8 mouse cellular contexts compared by ENCODE assay signal in the genomic region with DNA sequence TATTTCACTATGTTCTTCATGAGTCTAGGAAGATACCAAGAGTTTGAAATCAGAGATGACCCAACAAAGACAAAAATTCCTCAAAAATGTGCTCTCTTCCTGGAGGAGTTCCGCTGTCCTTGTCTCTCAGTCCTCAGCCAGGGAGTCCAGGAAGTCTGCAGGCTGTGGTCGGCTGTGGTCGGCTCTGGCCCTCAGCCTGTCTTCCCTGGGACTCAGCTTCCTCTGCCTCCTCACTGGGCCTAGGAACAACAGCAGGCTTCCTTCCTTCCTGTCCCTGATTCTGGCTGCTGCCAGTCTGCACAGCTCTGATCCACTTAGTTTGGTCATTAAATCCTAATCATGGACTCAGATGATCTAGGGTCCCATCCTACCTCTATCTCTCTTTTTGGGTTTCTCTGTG. TPM values are rescaled to one million over a fixed set of nuclear protein-coding genes. Genes with fewer than 3 reads are reported as not detected.
DNase-seq lines count a peak whose midpoint lies in the region; ATAC-seq and TF ChIP-seq lines count a peak whose summit lies in the region.

No protein-coding gene starts in this region.

- no peak for TF ChIP-seq EP300 in liver, postnatal 0 days (IDR thresholded peaks at IDR 0.05; ENCODE audit: low read depth)

- peaks cover 4% of the 10 kb centered on the region; the same call in 1 of the 2 replicates for H3K36me3 ChIP-seq in liver, postnatal 0 days (replicated peaks; ENCODE audit: insufficient read depth, low read length)

- H3K27me3 ChIP-seq in liver, postnatal 0 days (ENCODE audit: insufficient read depth, low read length), result no peaks in the 10 kb centered on the region

- no peak overlapping the region for H3K4me3 ChIP-seq in liver, postnatal 0 days (ENCODE audit: low read depth, low read length)

- H3K9ac ChIP-seq in liver, postnatal 0 days (replicated peaks), result 0 out of 2 replicates have a peak overlapping the region, but pooled peaks have one; percentile 34

- 45% methylated on average over 3 of the region's 3 CpGs for WGBS in liver, postnatal 0 days (ENCODE audit: insufficient replicate concordance)

- peak; percentile 55 for DNase-seq in adrenal gland, adult 2 months
- no peak for DNase-seq in adrenal gland, adult 18-20 months (ENCODE audit: low spot score in 2 of 2)
- peak; percentile 32 to 62 for DNase-seq in heart, adult 18-20 months
- peak; percentile 61 for DNase-seq in kidney, adult 11 months
- no peak for DNase-seq in liver, postnatal 0 days
- no peak for DNase-seq in left cerebral cortex, postnatal 36 days (ENCODE audit: low spot score in 2 of 2)
- DNase-seq in layer of hippocampus, postnatal 25 days (ENCODE audit: extremely low spot score in 1 of 2, low spot score in 1 of 2), result no peak
- DNase-seq in gastrocnemius, postnatal 4 days (ENCODE audit: low spot score in 2 of 2), result no peak

- peak overlapping the region; percentile 59 for H3K27ac ChIP-seq in liver, postnatal 0 days (ENCODE audit: low read depth)

- H3K4me1 ChIP-seq in liver, postnatal 0 days (ENCODE audit: insufficient read depth), result peaks cover 23% of the 10 kb centered on the region

- H3K9me3 ChIP-seq in liver, postnatal 0 days (ENCODE audit: low read length), result no peaks in the 10 kb centered on the region

- no peak overlapping the region for H3K4me2 ChIP-seq in liver, postnatal 0 days (ENCODE audit: low read depth, low read length)

- intact Hi-C loops in left cerebral cortex, postnatal 36 days (cut with DNase I), result no loop called here

- TF ChIP-seq CTCF in liver, postnatal 0 days (IDR thresholded peaks at IDR 0.05; ENCODE audit: low read depth), result no peak

- ATAC-seq in liver, postnatal 0 days, result peak; percentile 34

RNA-seq across cellular contexts. Expression of gene Bysl, which starts 44.0 kb away (rescaled TPM):
- total RNA-seq in adrenal gland, adult 2 months (2021), result 10 to 100 TPM; 17.6 to 22.5 TPM
- 9.4 and 11.7 TPM in 2 replicates for polyA plus RNA-seq in adrenal gland, adult 2 months (2012; rRNA removed)
- 10 to 100 TPM; 23.0 to 24.2 TPM for total RNA-seq in adrenal gland, adult 18-20 months (2021)
- total RNA-seq in heart, adult 18-20 months (2021), result 10 to 100 TPM; 13.5 to 16.5 TPM
- polyA plus RNA-seq in liver, postnatal 0 days (2015; fragmentation: Nextera tagmentation; extraction: Ambion mirVana), result 8.9 and 10.6 TPM in 2 replicates
- total RNA-seq in left cerebral cortex, postnatal 36 days (2021), result 10 to 100 TPM; 17.5 to 18.1 TPM
- total RNA-seq in layer of hippocampus, postnatal 25 days (2021), result 10 to 100 TPM; 18.4 to 19.1 TPM
- total RNA-seq in gastrocnemius, postnatal 4 days (2021), result 10 to 100 TPM; 15.3 to 15.7 TPM

RNA-seq across cellular contexts. Expression of gene Med20, which starts 44.1 kb away (rescaled TPM):
- 10 to 100 TPM; 32.9 to 40.6 TPM for total RNA-seq in adrenal gland, adult 2 months (2021)
- polyA plus RNA-seq in adrenal gland, adult 2 months (2012; rRNA removed), result 15.2 and 17.4 TPM in 2 replicates
- 10 to 100 TPM; 50.1 to 50.3 TPM for total RNA-seq in adrenal gland, adult 18-20 months (2021)
- 10 to 100 TPM; 19.0 to 19.5 TPM for total RNA-seq in heart, adult 18-20 months (2021)
- 13.5 and 14.4 TPM in 2 replicates for polyA plus RNA-seq in liver, postnatal 0 days (2015; fragmentation: Nextera tagmentation; extraction: Ambion mirVana)
- total RNA-seq in left cerebral cortex, postnatal 36 days (2021), result 10 to 100 TPM; 24.7 to 30.7 TPM
- 10 to 100 TPM; 28.7 to 29.8 TPM for total RNA-seq in layer of hippocampus, postnatal 25 days (2021)
- 10 to 100 TPM; 21.7 to 26.1 TPM for total RNA-seq in gastrocnemius, postnatal 4 days (2021)

RNA-seq across cellular contexts. Expression of gene Gm20517, which starts 44.1 kb away (rescaled TPM):
- total RNA-seq in adrenal gland, adult 2 months (2021), result 1 to 10 TPM; 2.1 to 2.8 TPM
- polyA plus RNA-seq in adrenal gland, adult 2 months (2012; rRNA removed), result 1.8 and 3.1 TPM in 2 replicates
- total RNA-seq in adrenal gland, adult 18-20 months (2021), result 1 to 10 TPM; 1.6 to 3.4 TPM
- total RNA-seq in heart, adult 18-20 months (2021), result 1 to 10 TPM; 1.9 to 3.4 TPM
- polyA plus RNA-seq in liver, postnatal 0 days (2015; fragmentation: Nextera tagmentation; extraction: Ambion mirVana), result 0.79 and 0.82 TPM in 2 replicates
- 1 to 10 TPM; 4.5 to 7.8 TPM for total RNA-seq in left cerebral cortex, postnatal 36 days (2021)
- total RNA-seq in layer of hippocampus, postnatal 25 days (2021), result 1 to 10 TPM; 5.2 to 5.5 TPM
- 1 to 10 TPM; 2.6 to 4.0 TPM for total RNA-seq in gastrocnemius, postnatal 4 days (2021)

Comparison
In these comparisons a context has a peak if more than half of its experiments do, and no peak if none do; other contexts are left out.
1. DNase-seq: peak in adrenal gland, adult 2 months (single experiment), heart, adult 18-20 months (2 of 2) and kidney, adult 11 months (single experiment); none in adrenal gland, adult 18-20 months (0 of 2), liver, postnatal 0 days (single experiment), left cerebral cortex, postnatal 36 days (0 of 2), layer of hippocampus, postnatal 25 days (0 of 2) and gastrocnemius, postnatal 4 days (0 of 2).